Comparison of ENCODE assay signal across 15 mouse cellular contexts in genomic region chr11:57916016-57916415, GRCm38 (mm10).
DNase-seq lines count a peak whose midpoint lies in the region; ATAC-seq and TF ChIP-seq lines count a peak whose summit lies in the region.
"Had no signal": no experiment of that assay in that cellular context is flagged by ENCODE, and none has a peak within 500 bp of the region (broad histone marks: within the 10 kb centered on the region; RNA-seq: fewer than 3 reads in every experiment).

No protein-coding gene starts in this region.

- 27% methylated on average over 6 of the region's 6 CpGs for WGBS in limb, embryonic 13.5 days
- 51% methylated on average over 6 of the region's 6 CpGs for WGBS in limb, embryonic 10.5 days
- 21% methylated on average over 6 of the region's 6 CpGs for WGBS in embryonic facial prominence, embryonic 13.5 days
- 6% methylated on average over 6 of the region's 6 CpGs for WGBS in stomach, postnatal 0 days
- 58% methylated on average over 6 of the region's 6 CpGs for WGBS in midbrain, embryonic 10.5 days

- no peak for DNase-seq in limb, embryonic 10.5 days (ENCODE audit: low spot score)
- DNase-seq in R1 (ENCODE audit: low read depth, low spot score) = peak; percentile 52
- DNase-seq in lung, postnatal 25 days (ENCODE audit: low spot score) = peak; percentile 31
- no peak for DNase-seq in stomach, postnatal 0 days (ENCODE audit: low spot score)
- DNase-seq in midbrain, embryonic 10.5 days (ENCODE audit: low spot score) = no peak
- DNase-seq: adrenal gland, postnatal 10 days; cerebellum, adult 9-11 months; gastrocnemius, postnatal 10 days; thymus, adult 2 months had no signal

- 0 out of 2 replicates have a peak, but pooled peaks cover under 1% of the 10 kb centered on the region for H3K27me3 ChIP-seq in limb, embryonic 13.5 days
- H3K27me3 ChIP-seq in limb, embryonic 10.5 days (ENCODE audit: low read depth, poor library complexity, severe bottlenecking) = 0 out of 2 replicates have a peak, but pooled peaks cover 12% of the 10 kb centered on the region
- H3K27me3 ChIP-seq in embryonic facial prominence, embryonic 13.5 days = peaks cover 6% of the 10 kb centered on the region
- H3K27me3 ChIP-seq in stomach, postnatal 0 days (ENCODE audit: control insufficient read depth, insufficient read depth, low read length) = no peaks in the 10 kb centered on the region
- H3K27me3 ChIP-seq in midbrain, embryonic 10.5 days (ENCODE audit: low read depth, poor library complexity, severe bottlenecking) = no peaks in the 10 kb centered on the region
- H3K27me3 ChIP-seq: midbrain, embryonic 12.5 days had no signal

- no peaks in the 10 kb centered on the region for H3K36me3 ChIP-seq in limb, embryonic 13.5 days
- H3K36me3 ChIP-seq in limb, embryonic 10.5 days = no peaks in the 10 kb centered on the region
- no peaks in the 10 kb centered on the region for H3K36me3 ChIP-seq in embryonic facial prominence, embryonic 13.5 days
- H3K36me3 ChIP-seq in stomach, postnatal 0 days (ENCODE audit: control insufficient read depth, insufficient read depth, low read length) = no peaks in the 10 kb centered on the region
- H3K36me3 ChIP-seq in midbrain, embryonic 10.5 days = no peaks in the 10 kb centered on the region
- H3K36me3 ChIP-seq: forebrain, embryonic 10.5 days; G1E; midbrain, embryonic 12.5 days had no signal

- ATAC-seq in limb, embryonic 13.5 days (ENCODE audit: low FRiP score, low read depth) = no peak
- no peak for ATAC-seq in embryonic facial prominence, embryonic 13.5 days (ENCODE audit: insufficient number of reproducible peaks, insufficient read depth, low FRiP score, low TSS enrichment, low read depth)
- no peak for ATAC-seq in stomach, postnatal 0 days (ENCODE audit: low FRiP score, low TSS enrichment)
- ATAC-seq: hindbrain, embryonic 16.5 days had no signal

- H3K4me1 ChIP-seq in limb, embryonic 13.5 days = peaks cover 12% of the 10 kb centered on the region
- peaks cover 13% of the 10 kb centered on the region for H3K4me1 ChIP-seq in limb, embryonic 10.5 days
- peaks cover 30% of the 10 kb centered on the region for H3K4me1 ChIP-seq in embryonic facial prominence, embryonic 13.5 days
- no peaks in the 10 kb centered on the region for H3K4me1 ChIP-seq in stomach, postnatal 0 days (replicated peaks; ENCODE audit: control insufficient read depth, insufficient read depth)
- H3K4me1 ChIP-seq in midbrain, embryonic 10.5 days = peaks cover 7% of the 10 kb centered on the region
- H3K4me1 ChIP-seq: midbrain, embryonic 12.5 days had no signal

- H3K9ac ChIP-seq in limb, embryonic 13.5 days = peak overlapping the region; percentile 31; the same call in 1 of the 2 replicates
- H3K9ac ChIP-seq in embryonic facial prominence, embryonic 13.5 days = 0 out of 2 replicates have a peak overlapping the region, but pooled peaks have one; percentile 27
- no peak overlapping the region for H3K9ac ChIP-seq in stomach, postnatal 0 days (ENCODE audit: low read length)
- H3K9ac ChIP-seq: midbrain, embryonic 12.5 days had no signal

- H3K9me3 ChIP-seq in limb, embryonic 13.5 days = no peaks in the 10 kb centered on the region
- H3K9me3 ChIP-seq in limb, embryonic 10.5 days (replicated peaks) = no peaks in the 10 kb centered on the region
- H3K9me3 ChIP-seq in embryonic facial prominence, embryonic 13.5 days = no peaks in the 10 kb centered on the region
- no peaks in the 10 kb centered on the region for H3K9me3 ChIP-seq in stomach, postnatal 0 days (ENCODE audit: control insufficient read depth, low read length)
- H3K9me3 ChIP-seq in midbrain, embryonic 10.5 days (replicated peaks) = no peaks in the 10 kb centered on the region
- H3K9me3 ChIP-seq: forebrain, embryonic 10.5 days; G1E; midbrain, embryonic 12.5 days had no signal

- H3K4me2 ChIP-seq in limb, embryonic 13.5 days (replicated peaks) = no peak overlapping the region
- no peak overlapping the region for H3K4me2 ChIP-seq in embryonic facial prominence, embryonic 13.5 days
- H3K4me2 ChIP-seq in stomach, postnatal 0 days (replicated peaks; ENCODE audit: low read depth) = no peak overlapping the region
- H3K4me2 ChIP-seq: midbrain, embryonic 12.5 days had no signal

- H3K27ac ChIP-seq in limb, embryonic 13.5 days = no peak overlapping the region
- no peak overlapping the region for H3K27ac ChIP-seq in limb, embryonic 10.5 days
- H3K27ac ChIP-seq in embryonic facial prominence, embryonic 13.5 days = no peak overlapping the region
- H3K27ac ChIP-seq in stomach, postnatal 0 days (replicated peaks) = no peak overlapping the region
- no peak overlapping the region for H3K27ac ChIP-seq in midbrain, embryonic 10.5 days (replicated peaks)
- H3K27ac ChIP-seq: forebrain, embryonic 10.5 days; midbrain, embryonic 12.5 days had no signal

- no peak for TF ChIP-seq EP300 in stomach, postnatal 0 days (optimal IDR thresholded peaks at IDR 0.05)

- TF ChIP-seq CTCF in stomach, postnatal 0 days (IDR thresholded peaks at IDR 0.05; ENCODE audit: low read depth) = no peak

- no peak overlapping the region for H3K4me3 ChIP-seq in limb, embryonic 13.5 days
- H3K4me3 ChIP-seq in limb, embryonic 10.5 days = no peak overlapping the region
- no peak overlapping the region for H3K4me3 ChIP-seq in embryonic facial prominence, embryonic 13.5 days
- H3K4me3 ChIP-seq in stomach, postnatal 0 days (ENCODE audit: low read depth, low read length) = no peak overlapping the region
- no peak overlapping the region for H3K4me3 ChIP-seq in midbrain, embryonic 10.5 days
- H3K4me3 ChIP-seq: forebrain, embryonic 10.5 days; midbrain, embryonic 12.5 days had no signal

Comparison
In these comparisons a context has a peak if more than half of its experiments do, and no peak if none do; other contexts are left out.
1. DNase-seq: peak in R1 (single experiment) and lung, postnatal 25 days (single experiment); none in limb, embryonic 10.5 days (single experiment), stomach, postnatal 0 days (single experiment) and midbrain, embryonic 10.5 days (single experiment).